Mouse (Mus musculus): ENCODE results near the gene Pla2g12b.

DNA sequence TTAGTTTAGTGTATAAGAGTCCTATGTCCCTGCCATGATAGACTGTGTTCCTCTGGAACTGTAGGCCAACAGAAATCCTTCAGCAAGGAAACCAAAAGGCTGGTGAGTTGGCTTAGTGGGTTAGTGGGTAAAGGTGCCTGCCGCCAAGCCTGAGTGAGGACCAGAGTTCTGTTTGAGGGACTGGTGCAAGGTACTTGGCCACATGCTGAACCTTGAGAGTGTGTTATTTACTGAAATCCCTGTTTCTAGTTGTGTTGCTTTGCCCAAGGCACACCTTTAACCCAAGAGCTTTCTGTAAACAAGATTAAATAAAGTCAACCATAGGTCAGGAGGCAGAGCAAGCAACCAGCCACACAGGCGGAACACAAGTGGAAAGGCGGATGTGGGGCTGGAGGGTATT, 62.1 kb downstream of the Pla2g12b start:
- no peak for TF ChIP-seq CTCF (IDR thresholded peaks at IDR 0.05; ENCODE audit: borderline replicate concordance, insufficient read depth, low read depth, low read length)
- TF ChIP-seq POLR2A (IDR thresholded peaks at IDR 0.05; ENCODE audit: borderline replicate concordance, insufficient read depth, low read length) = no peak
